Mouse (Mus musculus): Measurements from ENCODE around the gene Hcar1.
A peak's percentile ranks its signal among the peaks of the same experiment; 100 is the strongest.

- TF ChIP-seq POLR2A (IDR thresholded peaks at IDR 0.05; ENCODE audit: control insufficient read depth in 1 of 2, insufficient read depth in 1 of 2, low read depth in 1 of 2, low read length in 2 of 2, poor library complexity in 1 of 2) (peak; percentile 89 to 94), ZNF384 (IDR thresholded peaks at IDR 0.05; ENCODE audit: low read depth, low read length) (no peak), MEF2A (IDR thresholded peaks at IDR 0.05; ENCODE audit: extremely low read depth, insufficient replicate concordance, low read depth, low read length, poor library complexity, severe bottlenecking) (no peak), CTCF (IDR thresholded peaks at IDR 0.05 in 2 of 3, conservative IDR thresholded peaks at IDR 0.05 in 1 of 3; ENCODE audit: control insufficient read depth in 1 of 3, insufficient read depth in 1 of 3, low read depth in 2 of 3, low read length in 3 of 3, poor library complexity in 1 of 3, severe bottlenecking in 1 of 3) (peak; percentile 73 to 98 (median 93)), EP300 (IDR thresholded peaks at IDR 0.05; ENCODE audit: low read depth in 1 of 2, low read length in 2 of 2) (no peak), CHD1 (IDR thresholded peaks at IDR 0.05; ENCODE audit: low read depth, low read length) (no peak), MAX (IDR thresholded peaks at IDR 0.05; ENCODE audit: low read length) (no peak), SMC3 (IDR thresholded peaks at IDR 0.05; ENCODE audit: low read depth, low read length) (peak; percentile 57; the same call in 1 of the 2 replicates), HCFC1 (IDR thresholded peaks at IDR 0.05; ENCODE audit: low read depth, low read length) (peak; percentile 84), ZKSCAN1 (IDR thresholded peaks at IDR 0.05; ENCODE audit: low read depth, low read length) (no peak), MYC (IDR thresholded peaks at IDR 0.05; ENCODE audit: low read depth, low read length) (0 out of 2 replicates have a peak, but pooled peaks have one; percentile 13), GATA1 (IDR thresholded peaks at IDR 0.05; ENCODE audit: low read depth, low read length) (no peak), ZMIZ1 (IDR thresholded peaks at IDR 0.05; ENCODE audit: low read depth, low read length) (no peak), TCF12 (IDR thresholded peaks at IDR 0.05; ENCODE audit: low read depth, low read length) (peak; percentile 18; the same call in 1 of the 2 replicates)
Observed at GRCm38 (mm10) chr5:123906976-123907630, 27.3 kb upstream of the Hcar1 start, which contains the start of gene Denr.

Measured in MEL (cell line).